12 mouse cellular contexts compared by ENCODE assay signal in the genomic region with DNA sequence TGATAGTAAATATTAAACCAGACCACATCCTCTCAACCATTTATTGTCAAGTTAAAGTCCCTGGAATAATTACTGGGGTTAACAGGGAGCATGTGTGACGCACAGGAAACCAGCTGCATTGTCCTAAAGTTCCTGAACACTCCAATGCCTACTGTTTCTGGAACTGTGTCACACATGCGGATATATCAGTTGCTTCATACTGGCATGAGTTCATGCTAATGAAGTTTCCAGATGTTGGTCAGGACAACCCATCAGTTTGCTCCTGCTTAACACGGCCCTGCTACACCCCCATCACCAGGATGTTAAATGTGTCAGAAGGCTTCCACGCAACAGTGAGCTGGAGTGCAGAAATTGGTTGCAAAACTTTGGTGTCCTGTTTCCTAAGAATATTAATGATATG. TPM values are rescaled to one million over a fixed set of nuclear protein-coding genes. Genes with fewer than 3 reads are reported as not detected.
A peak's percentile ranks its signal among the peaks of the same experiment; 100 is the strongest.
DNase-seq lines count a peak whose midpoint lies in the region; ATAC-seq lines count a peak whose summit lies in the region.
"Had no signal": no experiment of that assay in that cellular context is flagged by ENCODE, and none has a peak within 500 bp of the region (broad histone marks: within the 10 kb centered on the region; RNA-seq: fewer than 3 reads in every experiment).

No protein-coding gene starts in this region.

- DNase-seq in adrenal gland, postnatal 10 days, result peak; percentile 16
- no peak for DNase-seq in adrenal gland, adult (ENCODE audit: inconsistent age in 2 of 2, low spot score in 1 of 2)
- peak; percentile 14 for DNase-seq in embryo, embryonic 10.5 days (ENCODE audit: low spot score)
- DNase-seq in kidney, adult 8-10 months, result peak; percentile 26 to 48
- no peak for DNase-seq in ovary, postnatal 36 days (ENCODE audit: low spot score)
- no peak for DNase-seq in urinary bladder, postnatal 36 days (ENCODE audit: low spot score in 2 of 2)
- DNase-seq: right cerebral cortex, postnatal 14 days; thymus, postnatal 4 days had no signal

- no peak overlapping the region for H3K4me3 ChIP-seq in lung, embryonic 16.5 days (ENCODE audit: low read length)
- H3K4me3 ChIP-seq: liver, embryonic 12.5 days had no signal

- H3K4me1 ChIP-seq in lung, embryonic 16.5 days (replicated peaks; ENCODE audit: control insufficient read depth, insufficient read depth, low read length), result peaks cover 12% of the 10 kb centered on the region
- H3K4me1 ChIP-seq: liver, embryonic 12.5 days had no signal

- ATAC-seq in lung, embryonic 16.5 days (ENCODE audit: low read depth), result peak; percentile 96
- no peak for ATAC-seq in megakaryocyte, adult 5-6 weeks (ENCODE audit: poor library complexity, severe bottlenecking)
- ATAC-seq: liver, embryonic 12.5 days had no signal

- peak overlapping the region; percentile 55; the same call in 1 of the 2 replicates for H3K27ac ChIP-seq in lung, embryonic 16.5 days (ENCODE audit: low read length)
- H3K27ac ChIP-seq: liver, embryonic 12.5 days had no signal

- 45% methylated on average over 4 of the region's 4 CpGs for WGBS in lung, embryonic 16.5 days

- H3K9me3 ChIP-seq in lung, embryonic 16.5 days (ENCODE audit: control insufficient read depth, low read length), result no peaks in the 10 kb centered on the region
- H3K9me3 ChIP-seq: liver, embryonic 12.5 days had no signal

- no peaks in the 10 kb centered on the region for H3K27me3 ChIP-seq in lung, embryonic 16.5 days (ENCODE audit: control insufficient read depth, insufficient read depth, low read depth, low read length)
- H3K27me3 ChIP-seq: liver, embryonic 12.5 days had no signal

- no peak overlapping the region for H3K9ac ChIP-seq in lung, embryonic 16.5 days (ENCODE audit: low read length)
- H3K9ac ChIP-seq: liver, embryonic 12.5 days had no signal

- H3K4me2 ChIP-seq in lung, embryonic 16.5 days (ENCODE audit: low read depth, low read length), result no peak overlapping the region
- H3K4me2 ChIP-seq: liver, embryonic 12.5 days had no signal

- H3K36me3 ChIP-seq in lung, embryonic 16.5 days (ENCODE audit: control insufficient read depth, insufficient read depth, low read length), result no peaks in the 10 kb centered on the region
- H3K36me3 ChIP-seq: liver, embryonic 12.5 days had no signal

RNA-seq across cellular contexts. Expression of gene Gm7168, which starts 33.6 kb away (rescaled TPM):
- total RNA-seq in adrenal gland, postnatal 10 days (2021), result not detected
- not detected in 2 replicates for polyA plus RNA-seq in lung, embryonic 16.5 days (2015; fragmentation: Nextera tagmentation; extraction: Ambion mirVana)
- not detected in 2 replicates for total RNA-seq in megakaryocyte, adult 5-6 weeks (2015)
- not detected in 2 replicates for total RNA-seq in megakaryocyte, adult 5-6 weeks (2017)
- total RNA-seq: adrenal gland, postnatal 4 days had no signal
- polyA plus RNA-seq: liver, embryonic 12.5 days had no signal

Comparison
In these comparisons a context has a peak if more than half of its experiments do, and no peak if none do; other contexts are left out.
1. DNase-seq: peak in adrenal gland, postnatal 10 days (single experiment), embryo, embryonic 10.5 days (single experiment) and kidney, adult 8-10 months (2 of 2); none in adrenal gland, adult (0 of 2), ovary, postnatal 36 days (single experiment) and urinary bladder, postnatal 36 days (0 of 2).